Mouse (Mus musculus) intestine, embryonic 15.5 days (tissue): ENCODE measurements around the gene Fkbp5. TPM values are rescaled to one million over a fixed set of nuclear protein-coding genes. Genes with fewer than 3 reads are reported as not detected.

Source experiments
- ATAC-seq: fragments of 200-750 bp; cut with Nextera tagmentation; 2 replicates; pipeline ENCODE4 v1.8.0; 2017; ENCODE audit warnings: moderate TSS enrichment, moderate library complexity
- H3K27ac ChIP-seq: fragments of 300-500 bp; sonication (generic); 2 replicates; pipeline ENCODE4 v1.5.1; 2015; ENCODE audit warnings: mild to moderate bottlenecking, inconsistent platforms
- H3K27me3 ChIP-seq: fragments of 300-500 bp; sonication (generic); replicated peaks from 2 replicates; pipeline ENCODE4 v1.6.1; 2015; ENCODE audit warnings: inconsistent platforms
- H3K36me3 ChIP-seq: fragments of 300-500 bp; sonication (generic); 2 replicates; pipeline ENCODE4 v1.6.1; 2015; ENCODE audit warnings: inconsistent platforms
- H3K4me1 ChIP-seq: fragments of 300-500 bp; sonication (generic); replicated peaks from 2 replicates; pipeline ENCODE4 v1.6.1; 2015; ENCODE audit warnings: inconsistent platforms
- H3K4me2 ChIP-seq: fragments of 300-500 bp; sonication (generic); replicated peaks from 2 replicates; pipeline ENCODE4 v1.6.1; 2015; ENCODE audit warnings: mild to moderate bottlenecking, inconsistent platforms
- H3K4me3 ChIP-seq: fragments of 300-500 bp; sonication (generic); replicated peaks from 2 replicates; pipeline ENCODE4 v1.5.1; 2015; ENCODE audit warnings: inconsistent platforms
- H3K9ac ChIP-seq: fragments of 300-500 bp; sonication (generic); 2 replicates; pipeline ENCODE4 v1.6.1; 2015; ENCODE audit warnings: inconsistent platforms
- H3K9me3 ChIP-seq: fragments of 300-500 bp; sonication (generic); 2 replicates; pipeline ENCODE4 v1.6.1; 2016; ENCODE audit warnings: inconsistent platforms
- WGBS: fragments of 180-500 bp; shearing (Covaris S2); methylation state at CpG from one replicate; pipeline ENCODE4 v1.1.7; 2015; 5-methylcytosine and 5-hydroxymethylcytosine counted together
- polyA plus RNA-seq: library from polyadenylated mRNA; unstranded; fragments of >200 nt; fragmentation: Nextera tagmentation; extraction: Ambion mirVana; gene quantifications from 2 replicates; pipeline ENCODE4 v1.2.1, GENCODE M21; 2015

Gene Fkbp5
- polyA plus RNA-seq, 1 experiment from 2014 or later: 25.9 TPM

- H3K36me3 ChIP-seq: no peaks in the 10 kb centered on the region
- no peak overlapping the region for H3K27ac ChIP-seq
- peak overlapping the region; percentile 32 for H3K4me2 ChIP-seq
- H3K9me3 ChIP-seq: no peaks in the 10 kb centered on the region
- ATAC-seq: no peak
- no peak overlapping the region for H3K9ac ChIP-seq
- no peaks in the 10 kb centered on the region for H3K27me3 ChIP-seq
- H3K4me1 ChIP-seq: peaks cover 5% of the 10 kb centered on the region; the same call in 1 of the 2 replicates
- no peak overlapping the region for H3K4me3 ChIP-seq
- 40% methylated on average over 11 of the region's 11 CpGs for WGBS
Measured at GRCm38 (mm10) chr17:28467749-28468148, 49.6 kb downstream of the Fkbp5 start.

- no peaks in the 10 kb centered on the region for H3K27me3 ChIP-seq
- H3K36me3 ChIP-seq: no peaks in the 10 kb centered on the region
- no peak overlapping the region for H3K9ac ChIP-seq
- no peak overlapping the region for H3K4me3 ChIP-seq
- H3K4me2 ChIP-seq: no peak overlapping the region
- ATAC-seq: no peak
- peaks cover 5% of the 10 kb centered on the region; the same call in 1 of the 2 replicates for H3K4me1 ChIP-seq
- H3K9me3 ChIP-seq: no peaks in the 10 kb centered on the region
- WGBS: 89% methylated on average over 4 of the region's 4 CpGs
- no peak overlapping the region for H3K27ac ChIP-seq
Measured at GRCm38 (mm10) chr17:28465968-28466367, 51.4 kb downstream of the Fkbp5 start.

- no peaks in the 10 kb centered on the region for H3K9me3 ChIP-seq
- H3K27ac ChIP-seq: no peak overlapping the region
- WGBS: 83% methylated on average over 7 of the region's 7 CpGs
- H3K4me2 ChIP-seq: no peak overlapping the region
- H3K36me3 ChIP-seq: no peaks in the 10 kb centered on the region
- no peak overlapping the region for H3K4me3 ChIP-seq
- H3K9ac ChIP-seq: no peak overlapping the region
- no peaks in the 10 kb centered on the region for H3K27me3 ChIP-seq
- H3K4me1 ChIP-seq: 0 out of 2 replicates have a peak, but pooled peaks cover 5% of the 10 kb centered on the region
- ATAC-seq: no peak
Measured at GRCm38 (mm10) chr17:28463701-28464443, 53.5 kb downstream of the Fkbp5 start.

- Histone ChIP-seq H3K9ac (no peak overlapping the region), H3K4me1 (0 out of 2 replicates have a peak, but pooled peaks cover 3% of the 10 kb centered on the region), H3K4me2 (no peak overlapping the region), H3K27ac (no peak overlapping the region), H3K36me3 (no peaks in the 10 kb centered on the region), H3K27me3 (no peaks in the 10 kb centered on the region), H3K4me3 (no peak overlapping the region), H3K9me3 (no peaks in the 10 kb centered on the region)
- ATAC-seq: no peak
- 89% methylated on average over 1 of the region's 1 CpGs for WGBS
Measured at GRCm38 (mm10) chr17:28460388-28460787, 56.9 kb downstream of the Fkbp5 start.

- H3K9ac ChIP-seq: no peak overlapping the region
- no peak overlapping the region for H3K27ac ChIP-seq
- H3K9me3 ChIP-seq: no peaks in the 10 kb centered on the region
- H3K4me1 ChIP-seq: peaks cover 3% of the 10 kb centered on the region; the same call in 1 of the 2 replicates
- H3K36me3 ChIP-seq: no peaks in the 10 kb centered on the region
- H3K4me3 ChIP-seq: no peak overlapping the region
- no peak for ATAC-seq
- 53% methylated on average over 4 of the region's 4 CpGs for WGBS
- no peaks in the 10 kb centered on the region for H3K27me3 ChIP-seq
- no peak overlapping the region for H3K4me2 ChIP-seq
Measured at GRCm38 (mm10) chr17:28455098-28455497, 62.2 kb downstream of the Fkbp5 start.

GRCm38 (mm10) chr17:28452889-28453288 is 64.4 kb downstream of the Fkbp5 start:
- H3K36me3 ChIP-seq: no peaks in the 10 kb centered on the region
- H3K4me1 ChIP-seq: peaks cover 3% of the 10 kb centered on the region; the same call in 1 of the 2 replicates
- H3K27me3 ChIP-seq: no peaks in the 10 kb centered on the region
- H3K4me3 ChIP-seq: no peak overlapping the region
- 0 out of 2 replicates have a peak overlapping the region, but pooled peaks have one; percentile 1 for H3K27ac ChIP-seq
- WGBS: 46% methylated on average over 6 of the region's 6 CpGs
- H3K9me3 ChIP-seq: no peaks in the 10 kb centered on the region
- no peak overlapping the region for H3K4me2 ChIP-seq
- H3K9ac ChIP-seq: peak overlapping the region; percentile 21; the same call in 1 of the 2 replicates
- ATAC-seq: peak; percentile 81

GRCm38 (mm10) chr17:28451914-28452313 is 65.4 kb downstream of the Fkbp5 start:
- no peak for ATAC-seq
- H3K9me3 ChIP-seq: no peaks in the 10 kb centered on the region
- no peak overlapping the region for H3K9ac ChIP-seq
- H3K4me2 ChIP-seq: no peak overlapping the region
- no peak overlapping the region for H3K4me3 ChIP-seq
- H3K4me1 ChIP-seq: peaks cover 3% of the 10 kb centered on the region; the same call in 1 of the 2 replicates
- H3K36me3 ChIP-seq: no peaks in the 10 kb centered on the region
- no peaks in the 10 kb centered on the region for H3K27me3 ChIP-seq
- 88% methylated on average over 3 of the region's 3 CpGs for WGBS
- H3K27ac ChIP-seq: no peak overlapping the region

GRCm38 (mm10) chr17:28451487-28451886 is 65.8 kb downstream of the Fkbp5 start:
- H3K27me3 ChIP-seq: no peaks in the 10 kb centered on the region
- H3K36me3 ChIP-seq: no peaks in the 10 kb centered on the region
- H3K4me2 ChIP-seq: no peak overlapping the region
- peaks cover 7% of the 10 kb centered on the region for H3K4me1 ChIP-seq
- no peak overlapping the region for H3K4me3 ChIP-seq
- no peak for ATAC-seq
- WGBS: 87% methylated on average over 5 of the region's 5 CpGs
- H3K27ac ChIP-seq: no peak overlapping the region
- no peak overlapping the region for H3K9ac ChIP-seq
- H3K9me3 ChIP-seq: no peaks in the 10 kb centered on the region

GRCm38 (mm10) chr17:28448225-28448624 is 69.1 kb downstream of the Fkbp5 start:
- Histone ChIP-seq H3K4me1 (peaks cover 7% of the 10 kb centered on the region), H3K36me3 (no peaks in the 10 kb centered on the region), H3K4me2 (no peak overlapping the region), H3K9me3 (no peaks in the 10 kb centered on the region), H3K9ac (no peak overlapping the region), H3K4me3 (no peak overlapping the region), H3K27ac (no peak overlapping the region), H3K27me3 (no peaks in the 10 kb centered on the region)
- 64% methylated on average over 6 of the region's 6 CpGs for WGBS
- no peak for ATAC-seq

- ATAC-seq: no peak
- Histone ChIP-seq H3K4me1 (peaks cover 4% of the 10 kb centered on the region; the same call in 1 of the 2 replicates), H3K27ac (no peak overlapping the region), H3K4me3 (no peak overlapping the region), H3K36me3 (no peaks in the 10 kb centered on the region), H3K27me3 (no peaks in the 10 kb centered on the region), H3K9me3 (no peaks in the 10 kb centered on the region), H3K4me2 (no peak overlapping the region), H3K9ac (no peak overlapping the region)
- WGBS: 73% methylated on average over 7 of the region's 7 CpGs
Measured at GRCm38 (mm10) chr17:28447789-28448188, 69.5 kb downstream of the Fkbp5 start.

GRCm38 (mm10) chr17:28446820-28447168 is 70.5 kb downstream of the Fkbp5 start:
- no peak overlapping the region for H3K4me2 ChIP-seq
- no peaks in the 10 kb centered on the region for H3K36me3 ChIP-seq
- no peaks in the 10 kb centered on the region for H3K27me3 ChIP-seq
- peaks cover 4% of the 10 kb centered on the region; the same call in 1 of the 2 replicates for H3K4me1 ChIP-seq
- H3K27ac ChIP-seq: no peak overlapping the region
- whole genome bisulfite sequencing: 57% methylated on average over 5 of the region's 5 CpGs
- no peaks in the 10 kb centered on the region for H3K9me3 ChIP-seq
- no peak overlapping the region for H3K9ac ChIP-seq
- H3K4me3 ChIP-seq: no peak overlapping the region
- no peak for ATAC-seq

- WGBS: 82% methylated on average over 12 of the region's 12 CpGs
- Histone ChIP-seq H3K36me3 (no peaks in the 10 kb centered on the region), H3K4me3 (no peak overlapping the region), H3K9me3 (no peaks in the 10 kb centered on the region), H3K27ac (no peak overlapping the region), H3K27me3 (no peaks in the 10 kb centered on the region), H3K4me2 (no peak overlapping the region), H3K4me1 (peaks cover 4% of the 10 kb centered on the region; the same call in 1 of the 2 replicates), H3K9ac (no peak overlapping the region)
- ATAC-seq: no peak
Measured at GRCm38 (mm10) chr17:28445886-28446819, 71.2 kb downstream of the Fkbp5 start.
